Mouse (Mus musculus): ENCODE measurements around the gene D630003M21Rik.

- TF ChIP-seq POLR2A (IDR thresholded peaks at IDR 0.05; ENCODE audit: insufficient read length, low read depth) (no peak), E2F4 (IDR thresholded peaks at IDR 0.05; ENCODE audit: insufficient read depth) (no peak), USF1 (IDR thresholded peaks at IDR 0.05; ENCODE audit: low read depth) (peak; percentile 4), REST (IDR thresholded peaks at IDR 0.05; ENCODE audit: insufficient read depth, insufficient read length) (no peak), POLR2AphosphoS2 (IDR thresholded peaks at IDR 0.05; ENCODE audit: insufficient read length, low read depth) (no peak), MYOG (IDR thresholded peaks at IDR 0.05; ENCODE audit: control insufficient read depth in 1 of 3, insufficient read depth in 1 of 3, insufficient read length in 2 of 3, low read depth in 2 of 3) (peak in 1 of 3 experiments; percentile 1), MAX (IDR thresholded peaks at IDR 0.05; ENCODE audit: low read depth) (no peak), CEBPB (IDR thresholded peaks at IDR 0.05; ENCODE audit: insufficient read depth, poor library complexity, severe bottlenecking) (no peak), MYOD1 (IDR thresholded peaks at IDR 0.05; ENCODE audit: control insufficient read depth in 1 of 3, insufficient read length in 2 of 3, low read depth in 2 of 3) (no peak)
Observed at GRCm38 (mm10) chr2:158276878-158277277, 47.9 kb upstream of the D630003M21Rik start.

Data from myocyte (in vitro differentiated cells).